Mouse (Mus musculus) B cell, adult 2 months (primary cell): Measurements from ENCODE around the gene Tmem151b.

Source experiments
- DNase-seq, 2 experiments: peaks; one replicate each; pipeline ENCODE4 v3.0.0; 2022

Tmem151b gene

DNA sequence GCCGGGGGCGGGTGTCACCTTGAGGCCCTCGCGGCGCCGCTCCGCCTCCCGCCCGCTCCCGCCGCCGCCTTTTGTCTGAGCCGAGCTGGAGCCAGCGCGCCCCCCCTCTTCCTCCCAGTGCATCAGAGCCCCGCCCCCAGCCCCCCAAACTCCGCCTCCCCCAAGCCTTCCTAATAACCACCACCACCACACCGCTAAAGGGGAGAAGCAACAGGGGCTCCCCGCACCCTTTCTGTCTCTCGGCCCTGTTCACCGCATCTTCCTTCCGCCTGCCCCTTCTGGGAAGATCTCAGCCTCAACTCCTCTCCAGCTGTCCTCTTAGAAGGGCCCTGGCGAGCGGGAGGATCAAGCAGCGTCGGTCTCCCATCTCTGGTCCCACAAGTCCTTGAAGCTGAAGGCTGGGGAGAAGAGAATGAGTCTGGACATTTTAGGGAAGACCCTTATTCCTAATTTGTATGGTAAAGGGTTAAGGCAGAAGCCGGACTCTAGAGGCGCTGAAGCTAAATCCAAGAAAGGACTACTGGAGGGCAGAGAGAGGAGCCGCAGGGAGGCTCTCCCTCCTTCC lies at the start of gene Tmem151b:
Tmem151b (minus strand) TSS at position 61 of the 565 bp plus-strand sequence.
- DNase-seq: peak in 1 of 2 experiments; percentile 5

DNA sequence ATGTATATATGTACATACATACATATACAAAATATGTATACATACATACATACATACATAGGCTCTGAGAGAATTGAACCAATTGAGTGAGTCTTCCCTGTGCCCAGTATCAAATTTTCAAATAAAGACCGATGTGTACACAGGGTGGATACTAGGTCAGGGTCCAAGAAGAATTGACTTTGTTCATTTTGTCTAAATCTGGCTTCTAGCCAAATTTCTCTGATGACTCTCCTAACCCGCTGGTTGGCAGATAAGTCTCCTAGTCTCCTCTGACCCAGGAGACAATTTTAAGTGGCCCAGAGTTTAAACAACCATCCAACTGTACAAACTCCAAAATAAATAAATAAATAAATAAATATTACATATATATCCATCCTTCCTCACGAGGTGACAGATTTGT lies 49.4 kb upstream of the Tmem151b start:
- no peak for DNase-seq

DNA sequence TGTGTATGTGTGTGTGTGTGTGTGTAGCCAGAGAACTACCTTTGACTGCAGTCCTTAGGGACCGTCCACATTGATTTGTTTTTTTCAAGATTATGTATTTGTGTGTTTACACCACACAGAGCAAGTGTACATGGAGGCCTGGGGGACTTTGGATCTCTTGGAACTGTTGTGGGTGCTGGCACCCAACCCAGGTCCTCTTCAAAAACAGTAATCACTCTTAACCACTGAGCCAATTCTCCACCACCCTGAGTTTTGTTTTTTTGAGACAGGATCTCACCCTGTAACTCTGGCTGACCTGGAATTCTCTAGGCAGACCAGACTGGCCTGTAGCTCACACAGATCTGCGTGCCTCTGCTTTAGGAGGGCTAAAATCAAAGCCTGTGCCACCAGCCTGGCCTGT lies 48.9 kb upstream of the Tmem151b start:
- DNase-seq: no peak

DNA sequence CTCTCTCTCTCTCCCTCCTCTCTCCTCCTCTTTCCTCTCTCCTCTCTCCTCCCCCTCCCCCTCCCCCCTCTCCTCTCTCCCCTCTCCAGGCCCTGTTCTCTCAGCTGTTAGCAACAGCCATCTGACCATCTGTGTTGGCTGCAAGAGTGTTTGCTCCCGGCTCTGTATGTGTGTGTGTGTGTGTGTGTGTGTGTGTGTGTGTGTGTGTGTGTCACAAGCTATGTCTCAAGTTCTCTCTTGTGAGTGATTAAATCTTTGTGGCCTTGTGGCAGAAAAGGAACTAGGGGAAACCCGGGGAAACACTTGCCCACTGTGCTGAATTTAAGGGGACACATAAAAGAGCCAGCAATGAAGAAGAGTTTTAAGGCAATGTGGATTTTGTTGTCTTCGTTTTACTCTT lies 48.3 kb upstream of the Tmem151b start:
- DNase-seq: peak in 1 of 2 experiments; percentile 26

DNA sequence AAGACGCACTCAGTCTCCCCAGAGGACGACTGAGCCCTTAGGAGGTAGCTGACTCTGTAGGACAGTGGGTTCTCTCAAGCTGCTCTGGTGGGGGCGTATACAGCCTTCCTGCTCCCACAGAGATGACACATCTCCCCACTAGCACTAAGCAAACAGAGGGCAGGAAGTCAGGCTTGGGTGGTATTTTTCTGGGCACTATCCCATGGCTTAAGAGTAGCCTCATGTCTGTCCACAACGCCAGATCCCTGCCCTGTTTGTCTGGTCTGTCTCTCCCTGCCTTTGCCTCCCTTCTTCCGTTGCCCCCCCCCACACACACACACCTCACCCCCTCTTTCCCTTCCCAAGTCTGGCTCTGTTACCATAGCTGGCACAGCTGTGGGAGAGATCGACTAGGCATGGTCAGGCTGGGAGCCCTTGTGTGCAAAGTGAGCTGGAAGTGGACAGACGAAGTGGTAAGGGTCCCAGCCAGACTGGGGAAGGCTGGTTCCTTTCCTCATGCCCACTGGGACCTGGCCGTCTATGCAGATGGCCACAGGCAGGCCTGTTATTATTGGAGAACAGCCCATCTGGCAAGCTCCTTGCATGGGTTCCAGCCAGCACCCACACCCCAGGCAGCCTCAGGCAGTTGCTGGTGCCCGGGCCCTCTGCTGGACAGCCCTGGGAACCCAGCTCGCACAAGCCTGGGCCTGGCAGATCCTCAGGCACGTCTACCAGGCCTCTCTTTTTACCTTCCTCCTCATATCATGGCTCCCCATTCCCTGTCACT lies 47.3 kb upstream of the Tmem151b start:
- peak; percentile 69 to 75 for DNase-seq

DNA sequence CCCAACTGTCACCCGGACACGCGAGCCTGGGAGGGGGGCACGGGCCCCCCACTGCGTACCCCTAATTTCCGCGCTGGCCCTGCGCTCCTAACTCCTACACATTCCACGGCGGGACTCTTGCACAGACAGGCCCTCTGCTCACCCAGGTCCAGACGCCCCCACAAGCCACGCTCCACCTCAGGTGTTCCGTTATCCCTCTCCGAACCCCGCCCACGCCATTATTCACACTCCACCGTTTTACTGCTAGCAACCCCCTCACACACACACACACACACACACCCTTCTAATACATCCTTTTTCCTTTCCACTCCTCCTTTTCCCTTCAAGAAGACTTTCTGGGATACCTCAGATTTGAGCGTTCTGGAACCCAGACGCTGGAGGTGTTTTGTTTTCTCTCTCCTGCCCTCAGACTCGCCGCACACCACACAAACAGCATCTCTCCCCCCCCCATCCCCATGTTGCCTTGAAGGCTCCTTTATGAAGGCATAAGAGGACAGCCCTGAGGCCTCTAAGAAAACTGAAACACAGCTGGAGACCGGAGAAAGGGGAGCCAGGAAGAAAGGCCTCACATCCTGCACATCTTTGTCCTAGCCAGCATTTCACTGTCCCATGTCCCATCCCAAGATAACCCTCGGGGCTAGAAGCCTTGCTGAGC lies 46.4 kb upstream of the Tmem151b start:
- no peak for DNase-seq

DNA sequence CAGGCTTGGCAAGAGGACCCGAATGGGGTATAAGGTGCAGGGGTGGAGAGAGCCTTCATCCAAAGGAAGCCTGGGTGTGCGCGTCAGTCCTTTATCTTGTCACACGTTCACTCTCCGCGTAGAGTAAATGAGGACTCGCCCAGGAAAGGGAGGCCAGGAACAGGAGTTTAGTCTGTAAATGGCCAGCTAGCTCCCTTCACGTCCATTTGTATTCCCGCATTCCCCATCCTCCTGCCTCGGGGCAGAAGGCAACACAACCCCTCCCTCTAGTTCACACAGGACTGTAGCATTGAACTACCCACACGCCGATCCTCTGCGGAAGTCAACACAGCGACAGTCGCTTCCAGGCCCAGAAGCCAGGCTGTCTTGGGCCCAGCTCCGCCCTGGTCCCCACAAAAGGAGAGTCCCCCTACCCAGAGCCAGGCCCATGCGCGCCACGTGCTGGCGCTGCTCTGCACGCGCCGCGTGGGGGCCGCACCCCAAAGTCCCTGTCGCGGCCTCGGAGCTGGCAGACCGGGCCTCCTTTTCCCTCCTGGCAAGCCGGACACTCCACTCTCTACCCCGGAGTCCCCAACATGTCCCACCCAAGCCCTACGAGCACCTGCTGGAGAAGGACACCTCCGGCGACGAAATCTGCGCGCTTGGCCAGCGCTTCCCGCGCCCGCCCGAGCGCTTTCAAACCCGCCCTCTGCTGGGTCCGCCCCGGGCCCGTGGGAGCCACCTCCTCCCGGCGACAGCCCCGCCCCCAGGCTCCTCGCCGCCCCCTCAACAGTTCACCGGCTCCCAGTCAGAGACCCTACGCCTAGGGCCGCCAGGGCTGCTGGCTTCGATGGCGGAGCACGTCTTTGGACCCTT lies 45.6 kb upstream of the Tmem151b start:
- DNase-seq: peak; percentile 84

DNA sequence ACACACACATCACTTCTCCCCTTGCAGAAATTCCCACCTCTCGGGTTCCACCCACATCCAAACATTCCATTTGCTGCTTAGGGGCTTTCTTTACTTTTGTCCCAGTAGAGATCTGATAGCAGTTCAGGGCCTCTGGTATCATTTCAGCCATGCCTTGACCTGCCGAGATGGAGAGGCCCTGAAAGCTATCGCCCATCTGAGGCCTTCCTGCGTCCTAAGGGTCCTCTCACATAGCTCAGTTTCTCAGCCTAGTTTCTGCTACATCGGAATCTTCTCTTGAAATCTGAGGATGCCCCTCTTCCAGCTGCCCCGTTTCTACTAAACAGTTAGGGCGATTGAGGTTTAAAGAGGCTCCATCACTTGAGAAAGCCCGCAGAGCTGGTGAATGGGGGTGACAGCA lies 44.7 kb upstream of the Tmem151b start:
- no peak for DNase-seq

DNA sequence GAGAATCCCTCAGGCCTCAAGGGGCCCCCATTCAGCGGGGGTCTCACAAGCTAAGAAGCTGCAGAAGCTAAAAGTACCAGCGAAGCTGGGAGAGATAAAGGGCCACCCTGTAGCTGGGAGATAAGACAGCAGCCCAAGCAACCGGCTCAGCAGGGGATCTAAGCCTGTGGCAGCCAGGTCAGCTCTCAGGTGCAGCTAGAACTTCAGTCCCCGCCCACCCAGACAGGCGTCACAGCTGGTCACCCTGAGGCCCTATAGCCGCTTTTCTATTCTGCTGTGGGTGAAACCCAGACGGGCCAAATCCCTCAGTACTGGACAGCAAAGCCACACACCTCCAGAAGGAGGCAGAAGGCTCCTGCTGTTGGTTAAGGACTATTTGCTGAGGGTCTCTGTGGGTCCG lies 44.0 kb upstream of the Tmem151b start:
- no peak for DNase-seq

DNA sequence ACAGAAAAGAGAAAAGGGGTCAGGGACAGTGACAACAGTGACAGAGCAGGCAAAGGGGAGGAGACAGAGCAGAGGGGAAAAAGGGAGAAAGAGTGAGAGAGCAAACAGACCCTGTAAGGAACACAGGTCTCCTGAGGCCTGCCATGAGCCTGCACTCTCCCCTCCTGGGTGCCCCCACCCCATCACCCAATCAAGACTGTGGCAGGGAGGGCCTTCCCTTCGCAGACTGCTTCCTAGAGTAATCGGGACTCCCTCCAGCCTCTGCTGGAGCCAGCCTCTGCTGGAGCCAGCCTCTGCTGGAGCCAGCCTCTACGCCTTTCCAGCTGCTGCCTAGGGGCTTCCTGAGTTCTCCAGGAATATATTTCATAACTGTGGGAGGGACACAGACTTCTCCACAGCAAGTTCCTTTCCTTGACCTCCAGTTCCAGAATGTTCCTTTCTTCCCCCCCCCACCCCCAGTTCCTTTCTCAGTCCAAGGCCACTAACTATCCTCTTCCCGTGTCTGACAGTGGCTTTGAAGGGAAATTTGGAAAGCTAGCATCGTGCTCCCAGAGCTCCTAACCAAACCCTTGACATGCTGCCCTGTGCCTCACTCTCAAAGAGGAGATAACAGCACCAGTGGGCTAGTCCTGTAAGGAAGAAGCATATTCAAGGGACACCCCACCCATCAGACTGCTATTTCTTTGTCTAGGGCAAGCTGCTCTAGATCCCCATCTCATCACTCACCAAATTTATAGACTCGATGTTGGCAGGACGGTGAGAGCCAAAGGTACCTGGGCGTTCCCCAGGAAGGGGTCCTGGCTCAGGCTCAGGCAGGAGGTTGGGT lies 43.3 kb upstream of the Tmem151b start:
- no peak for DNase-seq

DNA sequence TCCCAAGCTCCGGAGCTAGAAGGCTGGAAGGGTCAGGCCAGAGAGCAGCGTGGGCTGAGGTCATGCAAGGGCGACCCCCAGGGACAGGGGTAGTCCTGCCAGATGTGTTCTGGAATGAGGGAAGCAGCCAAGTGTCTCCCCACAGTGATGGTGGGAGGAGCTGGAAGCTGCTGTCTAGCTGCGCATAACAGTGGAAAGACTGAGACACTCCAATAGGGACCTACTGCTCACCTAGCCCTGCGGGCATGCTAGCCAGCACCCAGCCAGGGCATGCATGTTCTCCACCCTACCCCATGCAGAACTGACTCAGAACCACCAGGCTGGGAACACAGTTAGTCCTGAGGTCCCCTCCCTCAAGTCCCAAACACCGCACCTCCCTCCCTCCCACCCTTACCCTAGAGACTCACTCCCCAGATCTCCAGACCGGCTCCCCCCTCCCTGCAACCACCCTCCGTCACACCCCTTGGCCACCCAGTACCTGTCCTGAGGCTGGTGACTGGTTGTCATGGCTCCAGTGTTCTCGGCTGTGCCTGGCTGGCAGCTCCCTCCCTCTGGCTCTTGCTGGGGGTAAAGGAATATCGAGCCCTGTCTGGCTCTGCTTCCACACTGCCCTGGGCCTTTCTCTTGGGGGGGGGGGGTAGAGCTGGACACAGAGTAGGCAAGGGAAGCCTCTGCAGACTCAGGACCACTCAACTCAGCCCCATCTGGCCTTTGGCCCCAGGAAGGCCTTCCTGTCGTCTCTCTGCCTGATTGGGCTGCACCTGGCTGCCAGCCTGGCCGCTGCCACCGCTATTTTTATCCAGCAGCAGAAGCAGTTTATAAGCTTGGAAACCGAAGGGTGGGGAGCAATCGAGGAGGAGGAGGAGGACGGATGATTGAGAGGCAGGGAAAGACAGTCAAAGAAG lies 42.5 kb upstream of the Tmem151b start:
- no peak for DNase-seq

DNA sequence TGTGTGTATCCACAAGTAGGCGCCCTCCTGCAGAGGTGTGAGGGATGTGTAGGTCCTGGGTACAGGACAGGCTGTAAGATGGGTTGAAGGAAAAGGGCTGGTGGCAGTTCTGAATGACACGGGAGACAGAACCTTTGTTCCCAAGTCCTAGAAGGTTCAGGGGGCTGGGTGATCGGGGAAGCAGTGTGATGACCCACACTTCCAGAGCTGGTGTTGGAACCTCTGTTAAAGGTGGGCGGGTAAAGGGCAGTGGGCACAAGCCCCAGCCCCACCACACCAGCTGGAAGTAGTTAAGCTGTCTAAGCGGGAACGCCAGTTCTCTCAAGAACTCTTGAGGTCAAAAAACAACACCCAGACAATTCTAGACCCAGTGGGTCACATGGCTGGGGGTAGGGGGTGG lies 40.9 kb upstream of the Tmem151b start:
- no peak for DNase-seq

DNA sequence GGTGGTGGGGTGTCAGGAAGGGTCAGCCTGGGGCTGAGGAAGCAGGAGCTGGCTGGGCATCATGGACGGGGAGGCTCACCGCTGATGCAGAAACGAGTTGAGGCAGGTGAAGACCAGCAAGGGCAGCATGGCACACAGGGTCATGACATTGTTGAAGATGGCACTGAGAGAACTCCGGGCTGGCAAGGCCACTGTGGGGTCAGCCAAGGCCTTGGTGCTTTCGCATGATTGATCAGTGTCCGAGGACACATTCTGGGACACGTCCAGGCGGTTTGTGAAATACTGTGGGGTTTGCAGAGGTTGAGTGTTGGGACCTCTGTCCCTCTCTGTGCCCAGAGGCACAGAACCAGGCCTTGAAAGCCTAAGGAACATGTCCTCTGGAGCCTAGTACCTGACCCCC lies 40.4 kb upstream of the Tmem151b start:
- DNase-seq: no peak

DNA sequence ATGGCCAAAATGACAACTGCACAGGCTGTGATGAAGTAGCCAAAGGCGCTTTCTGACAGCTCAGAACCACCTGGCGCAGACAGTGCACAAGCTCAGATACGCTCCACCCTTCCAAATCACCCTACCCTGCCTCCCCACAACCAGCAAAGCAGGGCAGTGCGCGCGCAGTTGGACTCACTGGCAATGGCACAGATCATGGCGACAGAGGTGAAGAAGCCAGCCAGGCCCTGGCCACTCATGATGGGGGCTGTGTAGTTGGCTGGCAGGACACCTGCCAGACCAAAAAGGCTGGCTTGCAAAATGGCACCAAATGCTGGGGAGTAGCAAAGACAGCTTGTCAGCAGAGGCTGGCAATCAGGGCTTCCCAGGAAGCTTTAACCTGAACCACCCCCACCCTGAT lies 39.8 kb upstream of the Tmem151b start:
- DNase-seq: no peak

DNA sequence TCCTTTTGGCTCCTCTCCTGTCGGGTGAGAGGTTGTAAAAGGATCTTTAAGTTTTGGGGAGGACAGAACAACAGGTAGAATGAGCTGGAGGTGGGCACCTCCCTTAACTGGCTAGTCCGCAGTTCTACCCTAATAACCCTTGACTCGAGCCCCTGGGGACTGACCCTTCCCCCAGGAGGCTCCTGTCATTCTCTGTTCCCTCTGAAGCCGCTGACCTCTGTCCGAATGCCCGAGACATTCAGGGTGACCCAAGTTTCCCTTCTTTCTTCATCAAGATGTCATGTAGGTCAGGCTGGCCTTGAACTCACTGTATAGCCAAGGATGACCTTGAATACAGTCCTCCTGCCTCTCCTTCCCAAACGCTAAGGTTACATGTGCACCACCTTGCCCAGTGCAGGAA lies 38.9 kb upstream of the Tmem151b start:
- DNase-seq: no peak

DNA sequence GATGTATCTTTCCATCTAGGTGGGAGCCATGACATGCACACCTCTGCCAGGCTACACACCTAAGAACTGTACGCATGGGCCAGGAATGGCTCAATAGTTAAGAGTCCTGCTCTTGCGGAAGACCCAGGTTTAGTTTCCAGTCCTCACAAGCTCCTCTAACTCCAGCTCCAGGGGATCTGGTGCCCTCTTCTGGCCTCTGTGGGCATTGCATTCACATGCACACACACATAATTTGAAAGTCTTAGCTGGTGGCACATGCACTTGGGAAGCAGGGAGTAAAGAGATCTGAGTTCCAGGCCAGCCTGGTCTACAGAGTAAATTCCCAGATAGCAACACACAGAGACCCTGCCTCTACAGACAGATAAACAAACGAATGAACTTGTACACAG lies 37.0 kb upstream of the Tmem151b start:
- peak in 1 of 2 experiments; percentile 43 for DNase-seq

DNA sequence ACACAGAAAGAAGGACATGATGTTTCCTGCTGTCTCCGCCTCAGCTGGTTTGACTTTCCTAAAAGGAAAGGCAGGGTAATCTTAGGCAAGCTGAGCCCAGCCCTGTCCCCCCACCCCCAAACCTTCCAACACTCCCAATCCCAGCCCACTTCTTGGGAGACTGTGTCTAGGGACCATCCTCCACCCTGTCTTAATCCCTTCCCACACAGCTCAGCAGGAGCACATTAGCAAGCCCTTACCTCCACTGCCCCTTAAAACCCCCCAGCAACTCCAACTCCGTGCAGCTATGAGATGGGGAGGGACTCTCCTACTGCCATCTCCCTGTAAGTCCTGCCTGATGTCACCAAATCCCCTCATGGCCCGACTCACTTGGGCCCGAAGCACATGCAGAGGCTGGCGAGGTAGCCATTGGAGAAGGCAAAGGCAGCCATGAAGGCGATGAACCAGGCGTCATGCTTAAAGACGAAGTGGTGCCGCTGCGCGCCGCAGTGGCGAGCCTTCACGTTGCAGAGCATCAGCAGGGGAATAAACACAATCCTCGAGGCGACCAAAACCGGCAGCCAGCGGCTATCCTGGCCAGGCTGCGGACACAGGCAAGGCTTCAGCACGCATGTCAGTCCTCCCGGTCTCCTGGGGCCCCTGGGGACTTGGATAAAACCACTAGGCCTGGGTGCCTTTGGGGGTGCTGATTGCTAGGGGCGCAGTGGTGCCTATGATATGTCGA lies 36.4 kb upstream of the Tmem151b start:
- DNase-seq: no peak

DNA sequence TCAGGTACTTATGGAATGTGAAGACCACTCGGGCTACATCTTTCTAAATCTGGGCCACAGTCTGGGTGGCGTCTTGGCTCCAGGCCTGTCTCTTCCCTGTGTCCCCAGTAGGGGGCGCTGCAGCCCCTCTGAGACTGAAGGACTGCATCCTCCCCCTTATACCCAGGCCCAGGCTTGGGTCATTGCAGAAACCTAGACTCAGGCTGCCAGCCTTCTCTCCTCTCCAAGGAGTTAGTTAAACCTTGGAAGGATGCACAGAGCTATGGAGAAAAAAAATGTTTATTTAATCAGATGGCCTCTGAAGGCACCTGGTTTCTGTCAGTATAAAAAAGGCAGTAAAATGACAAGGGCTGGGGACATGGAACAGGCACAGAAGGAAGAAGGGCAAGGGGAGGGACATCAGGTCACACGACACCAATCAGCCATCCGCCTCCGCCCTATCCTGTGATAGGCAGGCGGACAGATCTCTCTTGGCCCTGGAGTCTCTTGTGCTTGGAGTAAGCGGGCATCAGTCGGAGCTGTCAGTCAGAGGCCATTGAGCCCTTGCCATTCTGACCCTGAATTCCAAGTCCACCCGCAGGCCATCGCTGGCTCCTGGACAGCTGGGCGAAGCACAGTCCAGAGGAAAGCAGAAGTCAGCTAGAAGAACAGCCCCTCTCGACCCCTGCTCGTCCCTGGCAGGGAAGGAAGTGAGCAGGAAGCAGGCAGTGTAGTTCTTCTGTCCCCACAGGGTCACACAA lies 35.6 kb upstream of the Tmem151b start:
- peak; percentile 86 to 87 for DNase-seq

DNA sequence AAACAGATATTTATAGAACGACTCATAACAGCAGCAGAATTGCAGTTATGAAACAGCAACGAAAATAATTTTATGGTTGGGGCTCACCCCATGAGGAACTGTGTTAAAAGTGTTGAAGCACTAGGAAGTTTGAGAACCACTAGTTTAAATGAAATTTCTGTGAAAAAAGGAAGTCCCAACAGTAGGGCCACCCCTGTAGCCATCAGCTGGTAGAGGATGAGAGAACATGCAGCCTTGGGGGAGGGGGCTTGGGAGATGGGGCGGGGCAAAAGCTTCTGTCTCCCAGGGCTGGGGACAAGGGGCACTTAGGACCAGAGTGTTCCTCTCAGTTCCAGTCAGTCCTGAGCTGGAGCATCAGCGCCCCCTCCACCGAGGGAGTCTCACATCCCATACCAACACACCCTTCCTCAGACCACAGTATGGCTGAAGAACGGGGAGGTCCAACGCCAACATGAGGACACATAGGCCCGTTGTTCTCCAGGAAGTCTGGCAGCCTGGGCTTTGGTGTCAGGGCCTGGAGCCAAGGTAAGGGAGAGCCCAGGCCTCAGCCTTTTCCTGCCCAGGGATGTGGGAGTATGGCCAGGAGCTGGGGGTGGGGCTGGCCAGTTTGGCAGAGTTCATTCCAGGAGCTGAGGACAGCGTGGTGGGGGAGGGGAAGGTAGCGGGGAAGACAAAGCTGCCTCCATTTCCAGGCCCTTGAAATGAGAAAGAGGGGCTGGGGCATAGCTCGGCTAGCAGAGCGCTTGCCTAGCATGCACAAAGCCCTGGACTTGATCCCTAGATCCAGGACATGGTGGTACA lies 34.8 kb upstream of the Tmem151b start:
- DNase-seq: no peak
